Mouse (Mus musculus) kidney, embryonic 16.5 days (tissue): ENCODE data around the gene Abcb11. TPM values are rescaled to one million over a fixed set of nuclear protein-coding genes. Genes with fewer than 3 reads are reported as not detected.
"Not testable (repeated sequence)": the region's sequence is repeated elsewhere in the genome, so short reads cannot be mapped to it uniquely, and the experiment has no call there.

Experiments
- ATAC-seq: fragments of 200-750 bp; cut with Nextera tagmentation; 2 replicates; pipeline ENCODE4 v1.8.0; 2017; ENCODE audit warnings: moderate TSS enrichment; ENCODE audit not compliant: low FRiP score, low TSS enrichment
- H3K27ac ChIP-seq: fragments of 300-500 bp; sonication (generic); 2 replicates; pipeline ENCODE4 v1.5.1; 2014; ENCODE audit warnings: low read length
- H3K27me3 ChIP-seq: fragments of 300-500 bp; sonication (generic); 2 replicates; pipeline ENCODE4 v1.6.1; 2014; ENCODE audit warnings: low read length, control low read depth, mixed read lengths; ENCODE audit not compliant: insufficient read depth
- H3K36me3 ChIP-seq: fragments of 300-500 bp; sonication (generic); 2 replicates; pipeline ENCODE4 v1.6.1; 2014; ENCODE audit warnings: low read length, control low read depth, mixed read lengths; ENCODE audit not compliant: insufficient read depth
- H3K4me1 ChIP-seq: fragments of 300-500 bp; sonication (generic); 2 replicates; pipeline ENCODE4 v1.6.1; 2014; ENCODE audit warnings: low read length, control low read depth, mixed read lengths; ENCODE audit not compliant: insufficient read depth
- H3K4me2 ChIP-seq: fragments of 300-500 bp; sonication (generic); replicated peaks from 2 replicates; pipeline ENCODE4 v1.6.1; 2014; ENCODE audit warnings: low read depth, low read length
- H3K4me3 ChIP-seq: fragments of 300-500 bp; sonication (generic); 2 replicates; pipeline ENCODE4 v1.5.1; 2014; ENCODE audit warnings: mild to moderate bottlenecking, low read length
- H3K9ac ChIP-seq: fragments of 300-500 bp; sonication (generic); replicated peaks from 2 replicates; pipeline ENCODE4 v1.6.1; 2014; ENCODE audit warnings: low read length
- H3K9me3 ChIP-seq: fragments of 300-500 bp; sonication (generic); 2 replicates; pipeline ENCODE4 v1.6.1; 2016; ENCODE audit warnings: low read length, control low read depth
- whole genome bisulfite sequencing: fragments of 180-500 bp; shearing (Covaris S2); extraction: QIAGEN DNeasy Blood & Tissue Kit; methylation state at CpG from one replicate; pipeline ENCODE4 v1.1.7; 2014; 5-methylcytosine and 5-hydroxymethylcytosine counted together
- polyA plus RNA-seq: library from polyadenylated mRNA; unstranded; fragments of >200 nt; fragmentation: Nextera tagmentation; extraction: Ambion mirVana; gene quantifications from 2 replicates; pipeline ENCODE4 v1.2.1, GENCODE M21; 2015

Gene Abcb11
- polyA plus RNA-seq, 1 experiment from 2014 or later: 0.06 TPM

- no peak for ATAC-seq
- 89% methylated on average over 6 of the region's 6 CpGs for WGBS
Observed at GRCm38 (mm10) chr2:69341506-69341905, 910 bp downstream of the Abcb11 start.

GRCm38 (mm10) chr2:69331523-69331922 lies 10.9 kb downstream of the Abcb11 start:
- ATAC-seq: not testable (repeated sequence)

More at GRCm38 (mm10) chr2:69341506-69341905, 910 bp downstream of the Abcb11 start:
- no peak overlapping the region for H3K4me3 ChIP-seq
- H3K27me3 ChIP-seq: no peaks in the 10 kb centered on the region
- H3K9ac ChIP-seq: no peak overlapping the region
- no peaks in the 10 kb centered on the region for H3K36me3 ChIP-seq
- no peak overlapping the region for H3K27ac ChIP-seq
- H3K4me2 ChIP-seq: no peak overlapping the region
- H3K9me3 ChIP-seq: no peaks in the 10 kb centered on the region
- no peaks in the 10 kb centered on the region for H3K4me1 ChIP-seq

GRCm38 (mm10) chr2:69328509-69329163 lies 13.8 kb downstream of the Abcb11 start:
- Histone ChIP-seq H3K4me1 (no peaks in the 10 kb centered on the region), H3K36me3 (no peaks in the 10 kb centered on the region), H3K4me3 (no peak overlapping the region), H3K9ac (no peak overlapping the region), H3K4me2 (no peak overlapping the region), H3K9me3 (no peaks in the 10 kb centered on the region), H3K27ac (no peak overlapping the region), H3K27me3 (no peaks in the 10 kb centered on the region)
- 91% methylated on average over 5 of the region's 5 CpGs for WGBS
- no peak for ATAC-seq

More at GRCm38 (mm10) chr2:69331523-69331922, 10.9 kb downstream of the Abcb11 start:
- H3K9me3 ChIP-seq, H3K27ac ChIP-seq, H3K9ac ChIP-seq, H3K4me1 ChIP-seq, H3K27me3 ChIP-seq, H3K4me3 ChIP-seq, H3K4me2 ChIP-seq, H3K36me3 ChIP-seq: not testable (repeated sequence)
- 90% methylated on average over 5 of the region's 6 CpGs for WGBS

- 87% methylated on average over 5 of the region's 5 CpGs for WGBS
- no peaks in the 10 kb centered on the region for H3K27me3 ChIP-seq
Observed at GRCm38 (mm10) chr2:69324881-69325660, 17.3 kb downstream of the Abcb11 start.

GRCm38 (mm10) chr2:69323018-69323417 lies 19.4 kb downstream of the Abcb11 start:
- Histone ChIP-seq H3K4me3 (no peak overlapping the region), H3K27ac (no peak overlapping the region), H3K4me2 (no peak overlapping the region), H3K36me3 (no peaks in the 10 kb centered on the region), H3K9ac (no peak overlapping the region), H3K4me1 (no peaks in the 10 kb centered on the region), H3K27me3 (no peaks in the 10 kb centered on the region), H3K9me3 (no peaks in the 10 kb centered on the region)
- no peak for ATAC-seq
- 88% methylated on average over 4 of the region's 4 CpGs for WGBS

More at GRCm38 (mm10) chr2:69324881-69325660, 17.3 kb downstream of the Abcb11 start:
- Histone ChIP-seq H3K4me1 (no peaks in the 10 kb centered on the region), H3K27ac (no peak overlapping the region), H3K4me3 (no peak overlapping the region), H3K9ac (no peak overlapping the region), H3K9me3 (no peaks in the 10 kb centered on the region), H3K4me2 (no peak overlapping the region), H3K36me3 (no peaks in the 10 kb centered on the region)
- no peak for ATAC-seq

GRCm38 (mm10) chr2:69321457-69321856 lies 21.0 kb downstream of the Abcb11 start:
- WGBS: 69% methylated on average over 5 of the region's 5 CpGs
- H3K27me3 ChIP-seq: no peaks in the 10 kb centered on the region
- ATAC-seq: no peak
- no peaks in the 10 kb centered on the region for H3K4me1 ChIP-seq
- H3K4me3 ChIP-seq: no peak overlapping the region
- H3K9ac ChIP-seq: no peak overlapping the region
- H3K27ac ChIP-seq: no peak overlapping the region
- no peaks in the 10 kb centered on the region for H3K36me3 ChIP-seq
- H3K9me3 ChIP-seq: no peaks in the 10 kb centered on the region
- H3K4me2 ChIP-seq: no peak overlapping the region

- H3K4me2 ChIP-seq: no peak overlapping the region
- no peak overlapping the region for H3K27ac ChIP-seq
- H3K9ac ChIP-seq: no peak overlapping the region
- no peak overlapping the region for H3K4me3 ChIP-seq
- no peaks in the 10 kb centered on the region for H3K4me1 ChIP-seq
- no peak for ATAC-seq
- no peaks in the 10 kb centered on the region for H3K9me3 ChIP-seq
- WGBS: 89% methylated on average over 4 of the region's 4 CpGs
- H3K27me3 ChIP-seq: no peaks in the 10 kb centered on the region
- no peaks in the 10 kb centered on the region for H3K36me3 ChIP-seq
Observed at GRCm38 (mm10) chr2:69311337-69311736, 31.1 kb downstream of the Abcb11 start.

GRCm38 (mm10) chr2:69308136-69308535 lies 34.3 kb downstream of the Abcb11 start:
- H3K27me3 ChIP-seq: no peaks in the 10 kb centered on the region
- H3K4me3 ChIP-seq: no peak overlapping the region
- no peak overlapping the region for H3K9ac ChIP-seq
- no peak overlapping the region for H3K27ac ChIP-seq
- no peak overlapping the region for H3K4me2 ChIP-seq
- H3K4me1 ChIP-seq: no peaks in the 10 kb centered on the region
- no peaks in the 10 kb centered on the region for H3K9me3 ChIP-seq
- no peaks in the 10 kb centered on the region for H3K36me3 ChIP-seq
- no peak for ATAC-seq
- WGBS: 75% methylated on average over 6 of the region's 6 CpGs

- not testable (repeated sequence) for ATAC-seq, H3K36me3 ChIP-seq, H3K27me3 ChIP-seq, H3K4me2 ChIP-seq, H3K27ac ChIP-seq, H3K9ac ChIP-seq, H3K4me3 ChIP-seq, H3K9me3 ChIP-seq, H3K4me1 ChIP-seq
- WGBS: 93% methylated on average over 5 of the region's 6 CpGs
Observed at GRCm38 (mm10) chr2:69300568-69300967, 41.8 kb downstream of the Abcb11 start.

- no peak overlapping the region for H3K4me2 ChIP-seq
- ATAC-seq: no peak
- no peaks in the 10 kb centered on the region for H3K36me3 ChIP-seq
- H3K4me1 ChIP-seq: no peaks in the 10 kb centered on the region
- no peak overlapping the region for H3K27ac ChIP-seq
- no peaks in the 10 kb centered on the region for H3K27me3 ChIP-seq
- H3K9ac ChIP-seq: no peak overlapping the region
- 0 out of 2 replicates have a peak, but pooled peaks cover 2% of the 10 kb centered on the region for H3K9me3 ChIP-seq
- H3K4me3 ChIP-seq: no peak overlapping the region
Observed at GRCm38 (mm10) chr2:69294508-69294907, 47.9 kb downstream of the Abcb11 start.
